Mouse (Mus musculus) intestine, embryonic 16.5 days (tissue): ENCODE data around the gene Slc2a3. TPM values are rescaled to one million over a fixed set of nuclear protein-coding genes. Genes with fewer than 3 reads are reported as not detected.

Source experiments
- ATAC-seq: fragments of 200-750 bp; cut with Nextera tagmentation; 2 replicates; pipeline ENCODE4 v1.8.0; 2017; ENCODE audit warnings: moderate TSS enrichment, moderate library complexity
- H3K27ac ChIP-seq: fragments of 300-500 bp; sonication (generic); 2 replicates; pipeline ENCODE4 v1.5.1; 2014; ENCODE audit warnings: mild to moderate bottlenecking, low read length
- H3K27me3 ChIP-seq: fragments of 300-500 bp; sonication (generic); replicated peaks from 2 replicates; pipeline ENCODE4 v1.6.1; 2014; ENCODE audit warnings: low read length, control low read depth, mixed read lengths; ENCODE audit not compliant: control insufficient read depth, insufficient read depth
- H3K36me3 ChIP-seq: fragments of 300-500 bp; sonication (generic); 2 replicates; pipeline ENCODE4 v1.6.1; 2014; ENCODE audit warnings: low read length, control low read depth; ENCODE audit not compliant: control insufficient read depth, insufficient read depth
- H3K4me1 ChIP-seq: fragments of 300-500 bp; sonication (generic); 2 replicates; pipeline ENCODE4 v1.6.1; 2014; ENCODE audit warnings: low read length, control low read depth, mixed read lengths; ENCODE audit not compliant: control insufficient read depth, insufficient read depth
- H3K4me2 ChIP-seq: fragments of 300-500 bp; sonication (generic); 2 replicates; pipeline ENCODE4 v1.6.1; 2014; ENCODE audit warnings: low read depth, low read length, control low read depth
- H3K4me3 ChIP-seq: fragments of 300-500 bp; sonication (generic); 2 replicates; pipeline ENCODE4 v1.5.1; 2014; ENCODE audit warnings: mild to moderate bottlenecking, low read length
- H3K9ac ChIP-seq: fragments of 300-500 bp; sonication (generic); 2 replicates; pipeline ENCODE4 v1.6.1; 2014; ENCODE audit warnings: low read depth, low read length
- H3K9me3 ChIP-seq: fragments of 300-500 bp; sonication (generic); 2 replicates; pipeline ENCODE4 v1.6.1; 2016; ENCODE audit warnings: low read length, control low read depth; ENCODE audit not compliant: control insufficient read depth
- WGBS: fragments of 180-500 bp; shearing (Covaris S2); extraction: QIAGEN DNeasy Blood & Tissue Kit; methylation state at CpG from one replicate; pipeline ENCODE4 v1.1.7; 2014; 5-methylcytosine and 5-hydroxymethylcytosine counted together
- polyA plus RNA-seq: library from polyadenylated mRNA; unstranded; fragments of >200 nt; fragmentation: Nextera tagmentation; extraction: Ambion mirVana; gene quantifications from 2 replicates; pipeline ENCODE4 v1.2.1, GENCODE M21; 2015

Gene Slc2a3
- polyA plus RNA-seq, 1 experiment from 2014 or later, result 9.5 TPM

GRCm38 (mm10) chr6:122824086-122824485 lies 22.6 kb upstream of the Slc2a3 start:
- no peak for ATAC-seq
- Histone ChIP-seq H3K9ac (no peak overlapping the region), H3K4me1 (peaks cover 38% of the 10 kb centered on the region), H3K4me3 (no peak overlapping the region), H3K27ac (no peak overlapping the region), H3K36me3 (no peaks in the 10 kb centered on the region), H3K27me3 (no peaks in the 10 kb centered on the region), H3K9me3 (no peaks in the 10 kb centered on the region), H3K4me2 (no peak overlapping the region)
- 64% methylated on average over 10 of the region's 10 CpGs for WGBS

GRCm38 (mm10) chr6:122821822-122822221 lies 20.4 kb upstream of the Slc2a3 start:
- no peaks in the 10 kb centered on the region for H3K9me3 ChIP-seq
- no peaks in the 10 kb centered on the region for H3K36me3 ChIP-seq
- 68% methylated on average over 9 of the region's 9 CpGs for WGBS
- H3K4me1 ChIP-seq, result peaks cover 38% of the 10 kb centered on the region
- H3K4me3 ChIP-seq, result no peak overlapping the region
- no peaks in the 10 kb centered on the region for H3K27me3 ChIP-seq
- no peak overlapping the region for H3K27ac ChIP-seq
- H3K4me2 ChIP-seq, result peak overlapping the region; percentile 67; the same call in 1 of the 2 replicates
- H3K9ac ChIP-seq, result no peak overlapping the region
- ATAC-seq, result no peak

DNA sequence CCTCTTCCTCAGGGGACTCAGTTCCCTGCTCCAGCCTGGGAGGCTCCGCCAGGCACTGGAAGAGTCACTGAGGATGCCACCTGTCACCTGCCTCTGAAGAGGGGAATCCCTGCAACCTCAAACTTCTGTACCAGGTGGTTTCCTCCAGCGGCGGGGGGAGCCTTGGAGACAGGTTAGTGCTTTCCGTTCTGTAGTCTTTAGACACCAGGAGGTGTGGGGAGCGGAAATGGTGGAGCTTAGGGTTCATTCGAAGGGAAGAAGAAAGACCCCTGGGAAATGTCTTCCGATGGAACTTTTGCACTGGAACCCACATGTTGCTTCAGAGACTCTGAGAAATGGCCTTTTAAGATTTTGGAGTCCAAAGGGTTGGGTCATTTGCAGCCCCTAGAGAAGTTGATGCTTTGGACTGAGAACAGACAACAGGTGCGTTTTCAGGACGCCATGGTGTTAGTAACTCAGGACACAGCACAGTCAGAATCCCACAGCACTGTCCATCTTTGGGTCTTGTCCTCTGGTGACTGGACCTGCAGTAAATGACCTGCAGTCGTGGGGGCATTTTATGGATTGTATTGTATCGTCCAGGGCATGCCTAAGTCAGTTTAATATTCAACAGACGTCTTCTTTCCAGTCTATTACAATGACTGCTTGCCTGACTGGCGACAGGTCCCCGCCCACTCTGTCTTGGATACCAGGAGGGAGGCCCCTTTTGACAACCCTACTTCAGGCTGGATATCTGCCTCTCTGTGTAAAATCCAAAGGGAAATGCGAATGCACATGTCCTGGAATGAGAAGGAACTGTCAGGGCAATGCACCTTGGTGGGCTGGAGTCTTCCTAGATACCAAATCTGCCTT lies 19.6 kb upstream of the Slc2a3 start:
- H3K9ac ChIP-seq, result peak overlapping the region; percentile 94
- 26% methylated on average over 15 of the region's 15 CpGs for WGBS

DNA sequence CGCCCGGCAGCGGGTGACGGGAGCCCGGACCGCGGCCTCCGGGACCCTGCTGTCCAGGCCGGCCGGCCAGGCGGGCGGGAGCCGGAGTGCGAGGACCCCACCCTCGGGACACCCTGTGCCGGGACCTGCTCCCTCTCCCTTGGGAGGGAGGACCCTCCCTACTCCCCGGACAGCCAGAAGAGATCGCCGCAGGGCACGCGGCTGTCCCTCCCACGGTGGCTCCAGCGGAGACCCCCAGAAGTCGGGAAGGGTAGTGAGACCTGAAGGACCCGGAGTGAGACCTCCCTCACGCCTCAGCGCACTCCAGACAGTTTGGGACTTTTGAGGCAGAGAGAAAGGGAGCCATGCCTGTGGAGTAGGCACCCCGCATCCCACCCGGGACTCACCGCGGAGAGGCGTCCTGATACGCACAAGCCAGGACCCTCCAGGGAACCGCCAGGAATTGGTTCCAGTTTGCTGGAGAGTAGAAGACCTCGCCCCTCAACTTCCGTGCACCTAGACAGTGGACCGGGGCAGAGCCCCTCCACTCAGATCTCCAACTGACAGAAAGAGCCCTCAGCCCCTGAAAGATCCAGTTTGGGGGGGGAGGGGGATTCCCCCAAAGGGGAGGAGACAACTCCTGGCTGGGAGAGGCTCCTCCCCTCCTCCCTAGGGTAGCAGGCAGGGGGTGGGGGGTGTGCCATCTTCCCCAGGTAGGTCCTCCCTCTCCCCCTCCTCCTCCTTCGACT lies 18.8 kb upstream of the Slc2a3 start:
- ATAC-seq, result peak; percentile 65
- Histone ChIP-seq H3K27me3 (no peaks in the 10 kb centered on the region), H3K27ac (peak overlapping the region; percentile 77), H3K9ac (peak overlapping the region; percentile 94), H3K4me1 (peaks cover 24% of the 10 kb centered on the region), H3K4me2 (peak overlapping the region; percentile 67), H3K36me3 (no peaks in the 10 kb centered on the region), H3K4me3 (peak overlapping the region; percentile 83), H3K9me3 (no peaks in the 10 kb centered on the region)
- under 1% methylated on average over 37 of the region's 38 CpGs for WGBS

More for the DNA sequence above, 19.6 kb upstream of the Slc2a3 start:
- peak overlapping the region; percentile 67 for H3K4me2 ChIP-seq
- no peaks in the 10 kb centered on the region for H3K27me3 ChIP-seq
- peak overlapping the region; percentile 83 for H3K4me3 ChIP-seq
- no peak overlapping the region for H3K27ac ChIP-seq
- ATAC-seq, result peak; percentile 32
- H3K36me3 ChIP-seq, result no peaks in the 10 kb centered on the region
- peaks cover 32% of the 10 kb centered on the region for H3K4me1 ChIP-seq
- no peaks in the 10 kb centered on the region for H3K9me3 ChIP-seq

GRCm38 (mm10) chr6:122819306-122820070 lies 18.0 kb upstream of the Slc2a3 start, which contains the start of gene Foxj2:
Gene Foxj2, plus strand, starts transcription at chr6:122819914.
- under 1% methylated on average over 44 of the region's 61 CpGs for WGBS
- Histone ChIP-seq H3K36me3 (no peaks in the 10 kb centered on the region), H3K9me3 (no peaks in the 10 kb centered on the region), H3K4me2 (peak within 1 kb of the TSS; percentile 67), H3K9ac (peak within 1 kb of the TSS; percentile 94), H3K4me1 (peaks cover 22% of the 10 kb centered on the region), H3K27ac (peak within 1 kb of the TSS; percentile 77), H3K4me3 (peak within 1 kb of the TSS; percentile 83), H3K27me3 (no peaks in the 10 kb centered on the region)
- ATAC-seq, result peak; percentile 90

GRCm38 (mm10) chr6:122813640-122814039 lies 12.2 kb upstream of the Slc2a3 start:
- H3K27ac ChIP-seq, result no peak overlapping the region
- H3K4me2 ChIP-seq, result no peak overlapping the region
- no peaks in the 10 kb centered on the region for H3K9me3 ChIP-seq
- no peaks in the 10 kb centered on the region for H3K36me3 ChIP-seq
- no peak for ATAC-seq
- no peaks in the 10 kb centered on the region for H3K27me3 ChIP-seq
- H3K4me3 ChIP-seq, result no peak overlapping the region
- WGBS, result 88% methylated on average over 4 of the region's 4 CpGs
- no peak overlapping the region for H3K9ac ChIP-seq
- peaks cover 4% of the 10 kb centered on the region; the same call in 1 of the 2 replicates for H3K4me1 ChIP-seq

GRCm38 (mm10) chr6:122812716-122813115 lies 11.3 kb upstream of the Slc2a3 start:
- no peak overlapping the region for H3K27ac ChIP-seq
- no peak for ATAC-seq
- H3K9me3 ChIP-seq, result no peaks in the 10 kb centered on the region
- no peak overlapping the region for H3K9ac ChIP-seq
- H3K4me3 ChIP-seq, result no peak overlapping the region
- 92% methylated on average over 4 of the region's 4 CpGs for WGBS
- no peaks in the 10 kb centered on the region for H3K36me3 ChIP-seq
- H3K4me2 ChIP-seq, result no peak overlapping the region
- H3K27me3 ChIP-seq, result no peaks in the 10 kb centered on the region
- peaks cover 4% of the 10 kb centered on the region; the same call in 1 of the 2 replicates for H3K4me1 ChIP-seq

DNA sequence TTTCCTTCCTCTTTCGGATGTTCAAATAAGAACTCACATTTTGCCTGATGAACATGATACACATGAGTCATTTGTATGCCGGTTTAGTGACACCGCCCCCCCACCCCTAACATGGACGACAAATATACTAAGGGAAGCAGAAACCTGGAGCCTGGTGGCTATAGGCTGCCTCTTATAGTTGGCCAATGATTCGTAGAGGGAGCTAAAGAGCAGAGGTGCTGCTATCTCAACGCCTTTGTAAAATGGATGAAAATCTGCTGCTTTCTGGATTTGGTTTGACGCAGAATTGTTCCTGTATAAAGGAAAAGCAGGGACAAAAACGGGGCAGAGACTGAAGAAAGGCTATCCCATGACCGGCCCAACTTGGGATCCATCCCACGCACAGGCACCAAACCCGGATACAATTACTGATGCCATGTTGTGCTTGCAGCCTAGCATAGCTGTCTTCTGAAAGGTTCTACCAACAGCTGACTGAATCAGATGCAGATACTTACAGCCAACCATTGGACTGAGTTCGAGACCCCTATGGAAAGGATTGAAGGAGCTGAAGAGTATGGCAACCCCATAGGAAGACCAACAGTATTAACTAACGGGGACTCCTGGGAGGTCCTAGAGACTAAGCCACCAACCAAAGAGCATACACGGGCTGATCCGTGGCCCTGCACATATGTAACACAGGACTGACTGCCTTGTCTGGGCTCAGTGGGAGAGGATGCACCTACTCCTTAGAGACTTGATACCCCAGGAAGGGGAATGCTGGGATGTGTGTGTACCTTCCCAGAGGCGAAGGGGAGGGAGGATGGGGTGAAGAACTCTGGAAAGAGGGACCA lies 10.5 kb upstream of the Slc2a3 start:
- Histone ChIP-seq H3K4me2 (peak overlapping the region; percentile 64), H3K4me3 (peak overlapping the region; percentile 73), H3K9ac (peak overlapping the region; percentile 85), H3K36me3 (no peaks in the 10 kb centered on the region), H3K4me1 (peaks cover 4% of the 10 kb centered on the region; the same call in 1 of the 2 replicates), H3K9me3 (no peaks in the 10 kb centered on the region), H3K27me3 (no peaks in the 10 kb centered on the region), H3K27ac (peak overlapping the region; percentile 100)
- ATAC-seq, result peak; percentile 63
- WGBS, result 28% methylated on average over 16 of the region's 16 CpGs
